Mouse (Mus musculus) ES-Bruce4 (cell line): ENCODE results near the gene Kif26a.

ENCODE experiments used
- CTCF ChIP-seq: IDR thresholded peaks from one replicate; pipeline ENCODE4 v1.8.1; 2011; ENCODE audit warnings: low read depth, low read length
- EP300 ChIP-seq: IDR thresholded peaks from 2 replicates; pipeline ENCODE4 v1.6.1; 2011; ENCODE audit warnings: low read depth, low read length; ENCODE audit not compliant: insufficient read depth

GRCm38 (mm10) chr12:112156804-112157203 is 10.8 kb downstream of the Kif26a start:
- TF ChIP-seq CTCF (no peak), EP300 (no peak)
